Mouse (Mus musculus): ENCODE measurements around the gene Odc1.

- TF ChIP-seq CTCF (IDR thresholded peaks at IDR 0.05; ENCODE audit: low read depth, low read length) = no peak
- TF ChIP-seq GATA1 (IDR thresholded peaks at IDR 0.05; ENCODE audit: borderline replicate concordance, low read length) = no peak
- no peak for TF ChIP-seq POLR2AphosphoS5 (IDR thresholded peaks at IDR 0.05; ENCODE audit: insufficient replicate concordance, low read depth, low read length)
These were observed 24.0 kb downstream of the Odc1 start for GRCm38 (mm10) chr12:17568564-17568963.

Measured in G1E (cell line).